Mouse (Mus musculus): ENCODE results near the gene Galnt2.

Gene Galnt2

GRCm38 (mm10) chr8:124272792-124273191 lies 41.6 kb downstream of the Galnt2 start:
- no peak for DNase-seq (ENCODE audit: low read depth, low spot score)

DNA sequence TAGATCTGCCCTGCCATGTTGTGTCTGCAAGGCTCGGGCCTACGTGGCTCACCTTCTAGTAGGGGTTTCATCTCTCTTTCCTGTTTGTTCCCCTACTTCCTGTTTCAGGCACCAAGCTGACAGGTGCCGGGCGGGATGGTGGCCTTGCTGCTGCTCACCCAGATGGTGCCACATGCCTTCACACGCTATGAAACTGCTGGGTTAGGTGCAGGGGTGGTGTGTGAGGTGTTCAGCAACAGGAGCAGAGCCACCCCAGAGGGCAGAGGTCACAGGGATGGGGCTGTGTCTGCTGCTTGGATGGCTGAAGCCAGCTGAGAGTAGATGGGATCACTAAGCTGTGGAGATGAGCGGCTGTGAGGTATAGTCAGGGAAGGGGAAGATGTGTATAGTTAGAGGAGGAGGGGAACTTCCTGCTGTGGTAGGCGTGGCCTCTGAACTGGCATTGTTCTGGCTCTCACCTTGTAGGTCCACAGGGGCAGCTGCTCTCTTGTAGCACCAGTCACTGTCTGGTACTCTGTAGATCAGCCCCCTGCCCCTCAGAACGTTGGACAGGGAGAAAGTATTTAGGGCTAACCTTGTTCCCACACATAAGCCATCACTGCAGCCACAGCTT lies 42.5 kb downstream of the Galnt2 start:
- DNase-seq (ENCODE audit: low read depth, low spot score) = no peak

DNA sequence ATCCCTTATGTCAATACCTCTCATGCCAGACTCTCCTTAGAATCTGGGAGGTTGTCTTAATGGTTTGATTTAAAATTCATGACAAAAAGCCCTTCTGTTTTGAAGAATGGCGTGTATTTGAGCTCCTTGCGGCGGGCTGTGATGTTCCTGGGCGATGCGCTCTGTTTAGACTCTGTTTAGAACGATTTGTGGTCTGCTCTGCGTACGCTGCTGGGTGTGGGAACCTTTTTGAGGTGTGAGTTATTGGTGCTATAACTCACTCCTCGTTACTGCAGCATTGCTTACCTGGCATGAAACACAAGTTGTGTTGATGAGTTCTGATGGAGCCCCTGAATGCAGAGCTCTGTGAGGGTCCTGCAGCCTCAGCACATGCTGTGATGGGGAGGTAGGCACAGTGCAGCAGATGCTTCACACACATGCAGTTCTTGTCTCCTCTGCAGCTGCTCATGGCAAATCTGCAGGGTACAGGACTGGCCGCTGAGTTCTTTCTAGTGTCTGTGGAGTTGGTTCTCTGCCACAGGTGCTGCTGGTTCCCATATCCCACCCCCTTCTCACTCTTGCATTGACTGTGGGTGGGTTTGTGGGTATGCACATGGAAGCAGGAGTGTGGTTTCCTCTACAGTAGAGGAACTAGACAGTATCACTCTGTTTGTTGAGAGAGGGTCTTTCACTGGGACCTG lies 43.4 kb downstream of the Galnt2 start:
- no peak for DNase-seq (ENCODE audit: low read depth, low spot score)

- DNase-seq (ENCODE audit: low read depth, low spot score) = no peak
Measured at GRCm38 (mm10) chr8:124275377-124276071, 44.3 kb downstream of the Galnt2 start.

DNA sequence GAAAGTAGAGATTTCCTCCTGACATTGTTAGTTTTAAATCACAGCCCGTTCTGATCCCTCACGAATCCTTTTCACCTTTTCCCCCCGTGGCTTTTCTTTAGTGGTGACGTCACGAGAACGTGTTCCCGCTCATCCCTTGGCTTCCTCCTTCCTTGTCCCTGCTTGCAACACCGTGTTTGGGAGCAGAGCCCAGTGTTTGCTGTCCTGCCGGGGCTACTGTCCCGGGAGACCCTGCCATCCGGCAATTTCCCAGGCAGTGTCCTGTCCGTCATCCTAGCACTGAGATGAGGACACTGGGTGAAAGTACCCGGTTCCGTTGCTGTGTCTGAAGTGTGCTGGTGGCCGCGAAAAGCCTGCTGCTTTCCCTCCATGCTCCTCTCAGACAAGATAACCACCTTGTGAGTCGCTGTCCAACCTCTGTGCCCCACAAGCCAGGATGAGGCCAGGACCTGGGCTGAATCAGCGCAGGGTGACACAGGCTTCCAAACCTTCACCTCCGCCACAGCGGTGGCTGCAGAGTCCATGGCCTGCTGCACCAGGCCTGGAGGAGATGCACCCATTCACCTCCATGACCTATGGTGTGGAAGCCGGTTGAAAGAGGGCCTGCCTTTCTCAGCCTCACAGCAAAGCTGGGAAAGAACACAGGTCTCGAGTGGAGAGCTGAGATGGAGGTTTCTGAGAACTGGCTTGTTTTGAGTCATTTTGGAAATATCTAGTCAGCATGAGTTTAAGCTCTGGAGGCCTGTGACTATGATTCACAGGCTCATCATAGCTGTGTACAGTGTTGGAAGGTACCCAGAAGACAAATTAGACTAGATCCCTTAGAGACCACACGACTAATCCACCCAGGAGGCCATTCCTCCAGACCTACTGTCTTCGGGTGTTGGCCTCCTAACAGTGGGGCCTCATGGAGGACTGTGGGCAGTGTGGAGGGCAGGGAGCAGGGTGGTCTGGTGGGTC lies 47.0 kb downstream of the Galnt2 start:
- no peak for DNase-seq (ENCODE audit: low read depth, low spot score)

- no peak for DNase-seq (ENCODE audit: low read depth, low spot score)
Measured at GRCm38 (mm10) chr8:124278956-124279689, 47.9 kb downstream of the Galnt2 start.

DNA sequence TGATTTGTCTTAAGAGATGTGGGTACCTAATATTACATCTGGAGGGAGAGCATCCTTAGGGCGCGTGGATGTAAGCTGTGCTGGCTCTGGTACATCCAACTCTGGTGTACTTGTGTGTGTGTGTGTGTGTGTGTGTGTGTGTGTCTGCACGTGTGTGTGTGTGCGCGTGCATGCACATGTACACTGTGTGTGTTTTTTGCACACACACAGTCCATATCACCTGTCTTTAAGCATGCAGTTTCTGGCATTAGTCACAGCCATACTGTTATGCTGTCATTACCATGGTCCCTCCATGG lies 48.4 kb downstream of the Galnt2 start:
- DNase-seq (ENCODE audit: low read depth, low spot score) = no peak

DNA sequence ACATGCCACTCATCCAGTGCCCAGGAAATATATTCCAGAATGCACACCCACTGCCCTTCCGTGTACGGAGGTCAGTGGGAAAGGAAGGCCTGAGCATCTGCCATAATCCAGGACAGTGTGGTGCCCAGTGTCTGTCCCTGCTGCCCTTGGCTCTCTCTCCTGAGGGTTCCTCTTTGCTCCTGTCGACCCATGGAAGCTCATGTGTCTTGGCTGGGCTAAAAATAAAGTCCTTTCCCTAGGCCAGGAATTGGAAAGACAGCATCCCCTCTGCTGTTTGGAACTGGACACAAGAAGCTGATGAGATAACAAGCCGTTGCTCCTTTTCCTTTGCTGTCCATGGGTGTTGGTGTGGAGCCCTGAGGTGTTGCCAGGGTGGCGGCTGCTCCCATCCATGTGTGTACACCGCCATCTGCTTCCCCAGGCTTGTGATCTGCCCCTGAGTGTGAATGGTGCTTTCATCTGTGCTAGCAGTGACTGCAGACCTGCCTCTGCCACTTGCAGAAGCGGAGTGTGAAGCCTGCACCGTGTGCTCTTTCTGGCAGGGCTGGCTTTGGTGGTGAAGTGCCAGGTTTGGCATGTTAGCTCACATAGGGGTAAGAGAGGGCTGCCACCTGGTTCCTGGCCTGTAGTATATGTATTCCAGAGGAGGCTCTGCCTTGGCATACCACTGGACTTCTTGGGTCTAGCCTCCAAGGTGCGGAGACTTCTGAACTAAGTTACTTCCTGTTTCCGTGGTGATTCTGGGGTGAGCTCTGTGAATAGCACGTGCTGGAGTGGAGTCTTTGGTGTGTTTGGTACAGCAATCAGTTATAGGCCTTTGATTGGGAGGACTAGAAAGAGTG lies 50.7 kb downstream of the Galnt2 start:
- DNase-seq (ENCODE audit: low read depth, low spot score) = no peak

DNA sequence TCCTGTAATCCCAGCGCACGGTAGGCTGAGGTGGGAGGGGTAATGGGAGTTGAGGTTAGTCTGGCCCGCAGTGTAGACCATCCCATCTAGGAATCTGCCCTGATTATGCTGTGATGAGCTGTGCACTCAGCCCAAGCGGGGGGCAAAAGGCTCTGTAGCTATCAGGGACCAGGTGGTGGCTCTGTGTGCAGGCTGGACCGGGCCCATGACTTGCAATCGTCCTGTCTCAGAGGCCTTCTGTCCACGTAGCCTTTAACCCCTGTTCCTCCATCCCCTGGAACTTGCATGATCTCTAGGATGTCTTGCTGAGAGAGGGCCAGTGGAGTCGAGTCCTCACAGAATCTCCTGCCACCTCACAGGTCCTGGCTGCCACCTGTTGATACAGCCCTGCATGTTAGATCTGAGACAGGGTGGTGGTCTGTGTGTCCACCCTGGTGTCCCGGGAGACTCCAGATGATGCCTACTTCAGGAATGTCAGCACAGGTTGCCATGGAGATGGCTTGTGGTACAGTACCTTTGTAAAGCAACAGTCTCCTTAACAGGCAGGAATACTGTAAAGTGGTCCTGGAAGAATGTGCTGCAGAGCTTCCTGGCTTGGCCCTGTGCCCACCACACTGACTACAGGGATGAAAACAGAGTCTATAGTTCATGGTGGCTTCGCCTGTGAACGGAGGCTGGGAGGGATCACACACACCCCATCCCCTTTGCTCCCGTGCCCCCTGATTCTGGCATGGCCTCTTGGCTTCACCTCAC lies 51.9 kb downstream of the Galnt2 start:
- no peak for DNase-seq (ENCODE audit: low read depth, low spot score)

DNA sequence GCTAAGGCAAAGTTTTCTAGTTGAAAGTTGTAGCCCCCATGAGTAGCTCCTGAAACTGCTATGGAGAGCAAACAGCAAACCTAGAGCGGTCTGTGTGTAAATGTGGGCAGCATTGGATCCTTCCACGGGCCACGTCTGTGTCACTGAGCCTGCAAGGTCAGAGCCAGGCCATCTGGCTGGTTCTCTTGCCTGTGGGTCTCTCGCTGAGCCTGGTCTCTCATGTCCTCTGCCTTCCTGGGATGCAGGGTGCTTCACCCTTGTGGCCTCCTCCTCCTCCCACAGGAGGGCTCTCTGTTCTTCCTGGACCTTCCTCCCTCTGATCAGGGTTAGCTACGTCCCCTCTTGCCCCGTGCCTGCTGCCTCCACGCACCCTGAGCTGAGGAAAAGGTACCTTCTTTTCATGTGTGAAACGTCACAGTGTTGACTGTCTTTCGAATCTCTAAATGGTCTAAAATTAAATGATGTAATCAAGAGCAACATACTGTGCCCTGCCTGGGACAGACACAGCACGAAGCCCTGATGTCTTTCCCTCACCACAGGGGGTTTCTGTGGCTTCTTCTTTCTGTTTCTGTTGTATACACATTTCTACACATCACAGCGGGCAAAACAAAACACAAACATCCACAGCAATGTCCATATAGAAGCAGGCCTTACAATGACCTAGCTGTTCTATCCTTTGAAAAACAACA lies 52.6 kb downstream of the Galnt2 start:
- no peak for DNase-seq (ENCODE audit: low read depth, low spot score)

DNA sequence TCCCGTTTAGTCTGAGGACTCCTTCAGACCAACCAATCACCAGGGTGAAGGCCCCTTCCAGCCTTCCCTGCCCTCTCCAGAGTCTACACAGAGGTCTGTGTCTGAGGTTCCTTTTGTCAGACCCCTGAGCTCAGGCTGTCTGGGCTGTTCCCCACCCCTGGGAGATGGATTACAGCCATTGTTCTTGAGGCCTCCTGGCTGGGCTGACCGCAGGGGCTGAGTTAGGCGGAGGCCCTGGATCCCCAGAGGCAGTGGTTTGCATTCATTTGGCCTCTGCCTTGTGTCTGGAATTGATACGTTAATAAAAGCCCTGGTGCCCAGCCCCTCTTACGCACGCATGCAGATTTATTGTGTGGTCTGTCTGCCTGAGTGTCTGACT lies 53.1 kb downstream of the Galnt2 start:
- no peak for DNase-seq (ENCODE audit: low read depth, low spot score)

GRCm38 (mm10) chr8:124284984-124285576 lies 53.9 kb downstream of the Galnt2 start:
- DNase-seq (ENCODE audit: low read depth, low spot score) = no peak

- no peak for DNase-seq (ENCODE audit: low read depth, low spot score)
Measured at GRCm38 (mm10) chr8:124286461-124287124, 55.4 kb downstream of the Galnt2 start.

- no peak for DNase-seq (ENCODE audit: low read depth, low spot score)
Measured at GRCm38 (mm10) chr8:124288215-124288864, 57.1 kb downstream of the Galnt2 start.

- DNase-seq (ENCODE audit: low read depth, low spot score) = no peak
Measured at GRCm38 (mm10) chr8:124289481-124290050, 58.4 kb downstream of the Galnt2 start.

- DNase-seq (ENCODE audit: low read depth, low spot score) = no peak
Measured at GRCm38 (mm10) chr8:124290911-124291691, 59.9 kb downstream of the Galnt2 start.

GRCm38 (mm10) chr8:124291693-124292092 lies 60.5 kb downstream of the Galnt2 start:
- DNase-seq (ENCODE audit: low read depth, low spot score) = no peak

Data from c-Kit-negative CD71-positive TER-119-positive erythroid progenitor cells, embryonic 14.5 days (primary cell).